ENCODE assay signal across 9 mouse cellular contexts in the genomic region with DNA sequence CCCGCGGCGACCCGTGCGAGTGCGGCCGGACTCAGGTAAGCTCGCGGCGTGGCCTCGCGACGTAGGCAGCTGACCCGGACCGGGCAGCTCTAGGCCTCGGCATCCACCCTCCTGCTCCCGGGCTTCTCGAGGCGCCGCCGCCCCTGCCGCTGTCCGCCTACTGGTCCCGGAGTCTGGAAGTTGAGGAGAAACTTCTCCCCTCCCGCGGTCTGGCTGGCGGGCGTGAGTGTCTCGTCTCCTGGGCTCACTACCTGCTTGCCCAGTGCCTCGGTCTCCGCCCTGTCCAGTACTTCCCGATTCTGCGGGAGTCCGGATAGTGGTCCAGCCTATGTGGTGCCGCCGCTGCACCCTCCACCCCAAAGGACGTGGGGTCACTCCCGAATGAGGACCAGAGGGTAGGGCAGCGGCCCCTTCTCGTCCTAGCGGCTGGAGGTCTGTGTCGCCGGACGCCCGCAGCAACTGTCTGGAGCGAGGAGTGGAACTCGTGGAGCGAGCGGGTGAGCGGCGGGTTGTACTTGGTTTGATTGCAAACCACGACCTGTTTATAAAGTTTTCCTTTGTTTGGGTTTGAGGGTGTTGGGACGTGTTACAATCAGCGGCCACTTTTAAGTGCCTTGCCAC. TPM values are rescaled to one million over a fixed set of nuclear protein-coding genes. Genes with fewer than 3 reads are reported as not detected.
DNase-seq lines count a peak whose midpoint lies in the region; ATAC-seq lines count a peak whose summit lies in the region.
"Had no signal": no experiment of that assay in that cellular context is flagged by ENCODE, and none has a peak within 500 bp of the region (broad histone marks: within the 10 kb centered on the region; RNA-seq: fewer than 3 reads in every experiment).

No protein-coding gene starts in this region.

- peaks cover 15% of the 10 kb centered on the region for H3K4me1 ChIP-seq in erythroblast, embryonic 14.5 days (ENCODE audit: control insufficient read depth)
- peaks cover 40% of the 10 kb centered on the region for H3K4me1 ChIP-seq in heart, embryonic 13.5 days
- H3K4me1 ChIP-seq in limb, embryonic 13.5 days = peaks cover 12% of the 10 kb centered on the region; the same call in 1 of the 2 replicates
- peaks cover 13% of the 10 kb centered on the region for H3K4me1 ChIP-seq in midbrain, embryonic 12.5 days

- no peak for ATAC-seq in erythroblast, adult 5-6 weeks (replicated peaks; ENCODE audit: low FRiP score, poor library complexity, severe bottlenecking)
- peak; percentile 64 for ATAC-seq in heart, embryonic 13.5 days (ENCODE audit: extremely low read depth, insufficient number of reproducible peaks, low FRiP score, low TSS enrichment)
- peak; percentile 74 for ATAC-seq in limb, embryonic 13.5 days (ENCODE audit: low FRiP score, low read depth)
- ATAC-seq in midbrain, embryonic 12.5 days (ENCODE audit: low FRiP score, low read depth) = peak; percentile 86

- no peaks in the 10 kb centered on the region for H3K36me3 ChIP-seq in erythroblast, embryonic 14.5 days (ENCODE audit: control insufficient read depth)
- no peaks in the 10 kb centered on the region for H3K36me3 ChIP-seq in heart, embryonic 13.5 days
- H3K36me3 ChIP-seq in limb, embryonic 13.5 days = no peaks in the 10 kb centered on the region
- no peaks in the 10 kb centered on the region for H3K36me3 ChIP-seq in midbrain, embryonic 12.5 days

- H3K9ac ChIP-seq in heart, embryonic 13.5 days = peak overlapping the region; percentile 98
- peak overlapping the region; percentile 90 for H3K9ac ChIP-seq in limb, embryonic 13.5 days
- H3K9ac ChIP-seq in midbrain, embryonic 12.5 days (replicated peaks) = peak overlapping the region; percentile 81

- whole genome bisulfite sequencing in heart, embryonic 13.5 days = under 1% methylated on average over 54 of the region's 54 CpGs
- WGBS in limb, embryonic 13.5 days = under 1% methylated on average over 54 of the region's 54 CpGs
- under 1% methylated on average over 52 of the region's 54 CpGs for WGBS in midbrain, embryonic 12.5 days

- H3K27me3 ChIP-seq in erythroblast, embryonic 14.5 days (ENCODE audit: control insufficient read depth) = peaks cover 57% of the 10 kb centered on the region
- H3K27me3 ChIP-seq in heart, embryonic 13.5 days (replicated peaks) = no peaks in the 10 kb centered on the region
- H3K27me3 ChIP-seq in limb, embryonic 13.5 days = no peaks in the 10 kb centered on the region
- no peaks in the 10 kb centered on the region for H3K27me3 ChIP-seq in midbrain, embryonic 12.5 days

- peak overlapping the region; percentile 95 for H3K27ac ChIP-seq in heart, embryonic 13.5 days (replicated peaks)
- peak overlapping the region; percentile 92 for H3K27ac ChIP-seq in limb, embryonic 13.5 days
- H3K27ac ChIP-seq in midbrain, embryonic 12.5 days (replicated peaks) = peak overlapping the region; percentile 93
- H3K27ac ChIP-seq: macrophage had no signal

- H3K9me3 ChIP-seq in erythroblast, embryonic 14.5 days (ENCODE audit: control insufficient read depth, low read length) = peaks cover 3% of the 10 kb centered on the region; the same call in 1 of the 2 replicates
- H3K9me3 ChIP-seq in heart, embryonic 13.5 days = no peaks in the 10 kb centered on the region
- no peaks in the 10 kb centered on the region for H3K9me3 ChIP-seq in limb, embryonic 13.5 days
- no peaks in the 10 kb centered on the region for H3K9me3 ChIP-seq in midbrain, embryonic 12.5 days

- peak overlapping the region; percentile 75 for H3K4me3 ChIP-seq in erythroblast, embryonic 14.5 days (replicated peaks)
- H3K4me3 ChIP-seq in heart, embryonic 13.5 days = peak overlapping the region; percentile 93
- peak overlapping the region; percentile 83 for H3K4me3 ChIP-seq in limb, embryonic 13.5 days
- H3K4me3 ChIP-seq in midbrain, embryonic 12.5 days = peak overlapping the region; percentile 87

- H3K4me2 ChIP-seq in heart, embryonic 13.5 days = peak overlapping the region; percentile 81
- H3K4me2 ChIP-seq in limb, embryonic 13.5 days (replicated peaks) = peak overlapping the region; percentile 74
- H3K4me2 ChIP-seq in midbrain, embryonic 12.5 days (replicated peaks) = peak overlapping the region; percentile 69

- peak; percentile 29 for DNase-seq in CD4-positive helper T cell, adult 2 months (ENCODE audit: low read depth, low spot score)
- peak; percentile 70 for DNase-seq in embryo, embryonic 10.5 days (ENCODE audit: low spot score)
- peak; percentile 71 for DNase-seq in testis, postnatal 10 days (ENCODE audit: low spot score)

RNA-seq across cellular contexts. Expression of gene Yes1, which starts 0.5 kb away (rescaled TPM):
- not detected in 2 replicates for polyA plus RNA-seq in erythroblast, embryonic 14.5 days (2012)
- total RNA-seq in erythroblast, adult 5-6 weeks (2015; ENCODE audit: low replicate concordance) = not detected in 2 replicates
- 0.34 and 0.98 TPM in 2 replicates for total RNA-seq in erythroblast, adult 5-6 weeks (2017; ENCODE audit: low replicate concordance)
- polyA plus RNA-seq in heart, embryonic 13.5 days (2015; fragmentation: Nextera tagmentation; extraction: Ambion mirVana) = 21.5 and 21.6 TPM in 2 replicates
- 34.8 and 35.7 TPM in 2 replicates for polyA plus RNA-seq in limb, embryonic 13.5 days (2015; fragmentation: Nextera tagmentation; extraction: Ambion mirVana)
- polyA plus RNA-seq in midbrain, embryonic 12.5 days (2016; fragmentation: Nextera tagmentation; extraction: Ambion mirVana) = 32.3 and 33.9 TPM in 2 replicates

Comparison
In these comparisons a context has a peak if more than half of its experiments do, and no peak if none do; other contexts are left out.
1. RNA of gene Yes1, which starts 0.5 kb away (polyA plus RNA-seq): 34.8 to 35.7 TPM in limb, embryonic 13.5 days, 32.3 to 33.9 TPM in midbrain, embryonic 12.5 days and 21.5 to 21.6 TPM in heart, embryonic 13.5 days; not detected in erythroblast, embryonic 14.5 days; every median in the first group is over 10 times any median in the second.
2. Peak in every context shown above with its lines, with median percentiles within 50 percentile points of each other: H3K4me3 ChIP-seq, DNase-seq, H3K27ac ChIP-seq, H3K4me2 ChIP-seq and H3K9ac ChIP-seq.